Mouse (Mus musculus): ENCODE measurements at regions not wholly inside any gene's neighbourhood (a gene's known extent, or its start where the extent isn't known, plus 50 kb on each side); places are given as distances from the start of the nearest gene placed in this dataset.

DNA sequence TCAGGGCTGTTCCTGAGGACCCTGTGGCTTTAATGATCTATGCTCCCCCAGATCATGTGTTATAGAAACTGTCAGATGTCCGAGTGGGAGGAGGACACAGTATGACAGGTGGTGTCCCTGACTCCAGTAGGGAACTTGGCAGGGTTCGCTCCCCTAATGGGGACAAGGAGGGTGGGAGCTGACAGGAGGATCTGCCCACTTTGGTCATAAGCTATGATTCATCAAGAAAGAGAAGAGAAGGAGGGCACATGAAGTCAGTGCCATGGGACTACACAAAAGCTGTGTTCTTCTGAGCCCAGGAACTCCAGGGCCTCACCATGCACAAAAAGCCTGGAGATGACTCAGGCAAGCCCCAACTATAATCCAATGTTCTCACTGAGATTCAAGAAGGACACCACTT is 162.2 kb upstream of the Brinp1 start:
- H3K27me3 ChIP-seq (ENCODE audit: control insufficient read depth, insufficient read depth, low read length) = no peaks in the 10 kb centered on the region
- H3K4me2 ChIP-seq (replicated peaks) = no peak overlapping the region
- no peaks in the 10 kb centered on the region for H3K36me3 ChIP-seq (replicated peaks; ENCODE audit: control insufficient read depth, insufficient read depth)
- H3K4me1 ChIP-seq (replicated peaks; ENCODE audit: control insufficient read depth, insufficient read depth, low read length) = no peaks in the 10 kb centered on the region
- H3K9me3 ChIP-seq (ENCODE audit: control insufficient read depth, low read length) = no peaks in the 10 kb centered on the region
- no peak overlapping the region for H3K4me3 ChIP-seq (replicated peaks; ENCODE audit: low read length)
- no peak overlapping the region for H3K9ac ChIP-seq
- no peak overlapping the region for H3K27ac ChIP-seq
- WGBS = 79% methylated on average over 2 of the region's 2 CpGs
- no peak for DNase-seq (ENCODE audit: low spot score)
- no peak for ATAC-seq (ENCODE audit: low FRiP score)

DNA sequence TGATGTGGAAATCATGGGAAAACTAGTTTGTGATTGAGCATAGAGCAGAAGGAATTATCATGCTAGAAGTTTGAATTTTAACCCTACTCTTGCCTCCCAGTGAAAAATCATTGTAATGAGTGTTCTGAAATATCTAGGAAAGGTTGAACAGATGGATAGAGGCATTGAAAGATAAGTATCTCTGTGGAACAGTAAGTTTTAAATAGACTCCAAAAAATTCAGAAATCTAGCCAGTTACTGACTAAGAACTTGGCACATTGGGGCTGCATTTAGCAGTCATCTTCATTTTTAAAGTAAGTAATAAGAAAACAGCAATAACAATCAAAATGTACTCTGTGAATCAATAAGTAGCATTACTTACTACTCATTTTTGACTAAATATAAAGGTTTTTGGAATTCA is 151.0 kb upstream of the Brinp1 start:
- ATAC-seq (ENCODE audit: low FRiP score) (no peak), DNase-seq (ENCODE audit: low spot score) (no peak)
- H3K9ac ChIP-seq = no peak overlapping the region
- H3K4me1 ChIP-seq (replicated peaks; ENCODE audit: control insufficient read depth, insufficient read depth, low read length) = no peaks in the 10 kb centered on the region
- no peak overlapping the region for H3K27ac ChIP-seq
- no peaks in the 10 kb centered on the region for H3K36me3 ChIP-seq (replicated peaks; ENCODE audit: control insufficient read depth, insufficient read depth)
- no peak overlapping the region for H3K4me2 ChIP-seq (replicated peaks)
- H3K27me3 ChIP-seq (ENCODE audit: control insufficient read depth, insufficient read depth, low read length) = no peaks in the 10 kb centered on the region
- H3K4me3 ChIP-seq (replicated peaks; ENCODE audit: low read length) = no peak overlapping the region
- no peaks in the 10 kb centered on the region for H3K9me3 ChIP-seq (ENCODE audit: control insufficient read depth, low read length)

DNA sequence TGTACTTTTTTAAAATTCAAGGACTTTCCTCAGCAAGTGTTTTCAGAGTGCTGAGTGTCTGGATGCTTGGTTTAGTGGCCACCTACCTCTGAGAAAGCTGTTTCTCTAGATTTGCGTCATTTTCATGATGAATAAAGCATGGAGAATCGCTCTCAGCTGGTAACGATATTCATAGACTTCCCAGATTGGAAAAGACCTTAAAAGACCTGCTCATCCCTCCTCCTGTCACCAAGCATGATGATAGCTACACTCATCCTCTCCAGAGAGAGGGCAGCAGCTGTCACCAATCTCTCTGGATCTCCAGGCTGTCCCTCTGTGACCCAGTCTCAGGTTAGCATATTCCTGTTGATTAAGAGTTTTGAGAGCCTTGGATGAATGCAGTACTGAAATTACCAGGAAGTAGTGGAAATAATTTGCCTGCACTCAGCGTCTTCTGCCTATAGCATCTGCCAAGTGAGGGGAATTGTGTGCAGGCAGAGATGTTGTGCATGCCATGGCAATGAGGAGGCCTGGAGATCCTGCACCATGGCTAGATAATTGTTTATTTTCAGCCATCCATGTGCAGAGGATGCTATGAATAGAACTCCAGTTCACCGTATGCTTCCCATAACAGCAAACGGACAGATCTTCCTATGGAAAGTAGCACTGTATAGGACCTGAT is 141.7 kb upstream of the Brinp1 start:
- no peaks in the 10 kb centered on the region for H3K4me1 ChIP-seq (replicated peaks; ENCODE audit: control insufficient read depth, insufficient read depth, low read length)
- H3K4me3 ChIP-seq (replicated peaks; ENCODE audit: low read length) = no peak overlapping the region
- ATAC-seq (ENCODE audit: low FRiP score) = no peak
- H3K27me3 ChIP-seq (ENCODE audit: control insufficient read depth, insufficient read depth, low read length) = no peaks in the 10 kb centered on the region
- H3K9ac ChIP-seq = no peak overlapping the region
- H3K36me3 ChIP-seq (replicated peaks; ENCODE audit: control insufficient read depth, insufficient read depth) = no peaks in the 10 kb centered on the region
- H3K9me3 ChIP-seq (ENCODE audit: control insufficient read depth, low read length) = no peaks in the 10 kb centered on the region
- no peak overlapping the region for H3K27ac ChIP-seq
- 86% methylated on average over 6 of the region's 6 CpGs for WGBS
- no peak for DNase-seq (ENCODE audit: low spot score)
- no peak overlapping the region for H3K4me2 ChIP-seq (replicated peaks)

DNA sequence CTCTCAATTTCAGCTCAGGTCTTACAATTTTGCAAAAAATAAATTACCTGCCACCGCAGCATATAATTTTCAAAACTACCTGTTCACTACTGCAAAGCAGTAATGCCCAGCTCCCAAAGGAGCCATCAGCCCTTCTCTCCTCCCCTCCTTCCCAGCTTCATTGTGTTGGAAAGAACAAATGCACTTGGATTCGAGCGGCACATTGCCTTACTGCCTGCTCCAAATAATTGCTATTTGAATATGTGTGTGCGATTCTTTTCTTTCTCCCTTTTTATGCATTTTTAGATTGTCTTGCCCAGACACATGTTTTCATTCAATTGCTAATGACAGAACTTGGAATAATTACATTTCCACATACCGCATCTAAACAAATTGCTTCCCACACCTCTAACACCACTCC is 123.9 kb upstream of the Brinp1 start:
- Histone ChIP-seq H3K4me1 (replicated peaks; ENCODE audit: control insufficient read depth, insufficient read depth, low read length) (no peaks in the 10 kb centered on the region), H3K9me3 (ENCODE audit: control insufficient read depth, low read length) (no peaks in the 10 kb centered on the region), H3K9ac (no peak overlapping the region), H3K36me3 (replicated peaks; ENCODE audit: control insufficient read depth, insufficient read depth) (no peaks in the 10 kb centered on the region), H3K27me3 (ENCODE audit: control insufficient read depth, insufficient read depth, low read length) (no peaks in the 10 kb centered on the region), H3K4me2 (replicated peaks) (no peak overlapping the region), H3K4me3 (replicated peaks; ENCODE audit: low read length) (no peak overlapping the region), H3K27ac (no peak overlapping the region)
- WGBS = 73% methylated on average over 5 of the region's 5 CpGs
- no peak for DNase-seq (ENCODE audit: low spot score)
- no peak for ATAC-seq (ENCODE audit: low FRiP score)

DNA sequence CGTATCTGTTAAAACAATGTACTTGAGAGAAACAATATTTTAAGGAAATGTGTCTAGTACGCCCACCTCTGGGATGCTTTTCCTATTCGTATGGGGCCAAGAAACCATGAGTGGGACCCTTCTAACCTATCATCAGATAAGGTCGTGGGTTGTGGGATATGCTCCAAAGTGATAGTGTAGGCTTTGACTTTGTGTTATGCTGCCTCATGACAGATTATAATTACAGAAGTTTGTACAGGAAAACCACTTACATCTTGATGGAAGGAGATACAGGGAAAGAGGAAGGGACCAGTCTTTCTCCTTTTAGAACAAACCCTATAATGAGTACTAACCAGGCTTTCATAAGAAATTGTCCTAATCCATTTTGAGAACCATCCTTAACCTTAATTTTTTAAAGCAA is 123.1 kb upstream of the Brinp1 start:
- Histone ChIP-seq H3K9me3 (ENCODE audit: control insufficient read depth, low read length) (no peaks in the 10 kb centered on the region), H3K4me3 (replicated peaks; ENCODE audit: low read length) (no peak overlapping the region), H3K36me3 (replicated peaks; ENCODE audit: control insufficient read depth, insufficient read depth) (no peaks in the 10 kb centered on the region), H3K4me2 (replicated peaks) (no peak overlapping the region), H3K27ac (no peak overlapping the region), H3K4me1 (replicated peaks; ENCODE audit: control insufficient read depth, insufficient read depth, low read length) (no peaks in the 10 kb centered on the region), H3K27me3 (ENCODE audit: control insufficient read depth, insufficient read depth, low read length) (no peaks in the 10 kb centered on the region), H3K9ac (no peak overlapping the region)
- 92% methylated on average over 4 of the region's 4 CpGs for WGBS
- DNase-seq (ENCODE audit: low spot score) = no peak
- ATAC-seq (ENCODE audit: low FRiP score) = no peak

DNA sequence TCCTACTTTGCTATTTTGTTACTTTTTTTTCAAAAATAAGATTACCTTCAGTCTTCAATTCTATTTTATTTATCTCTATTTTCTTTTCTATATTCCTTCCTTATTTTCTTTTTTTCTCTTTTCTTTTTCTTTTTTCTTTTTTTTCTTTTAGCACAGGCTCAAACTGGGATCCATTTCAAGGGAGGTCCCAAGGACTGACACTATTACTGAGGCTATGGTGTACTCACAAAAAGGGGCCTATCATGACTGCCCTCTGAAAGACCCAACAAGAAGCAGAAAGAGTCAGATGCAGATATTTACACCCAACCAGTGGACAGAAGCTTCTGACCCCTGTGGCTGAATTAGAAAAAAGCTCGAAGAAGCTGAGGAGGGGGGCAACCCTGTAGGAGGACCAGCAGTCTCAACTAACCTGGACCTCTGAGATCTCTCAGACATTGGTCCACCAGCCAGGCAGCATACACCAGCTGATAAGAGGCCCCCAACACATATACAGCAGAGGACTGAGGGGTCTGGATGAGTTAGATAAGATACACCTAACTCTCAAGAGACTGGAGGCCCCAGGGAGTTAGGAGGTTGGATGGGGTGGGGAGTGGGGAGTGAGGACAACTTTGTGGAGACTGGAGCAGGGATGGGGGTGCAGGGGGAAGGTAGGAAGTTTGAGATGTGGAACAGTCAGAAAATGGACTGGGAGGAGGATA is 85.6 kb upstream of the Brinp1 start:
- Histone ChIP-seq H3K9ac (no peak overlapping the region), H3K36me3 (replicated peaks; ENCODE audit: control insufficient read depth, insufficient read depth) (no peaks in the 10 kb centered on the region), H3K4me3 (replicated peaks; ENCODE audit: low read length) (no peak overlapping the region), H3K27ac (no peak overlapping the region), H3K4me2 (replicated peaks) (no peak overlapping the region), H3K9me3 (ENCODE audit: control insufficient read depth, low read length) (no peaks in the 10 kb centered on the region), H3K27me3 (ENCODE audit: control insufficient read depth, insufficient read depth, low read length) (no peaks in the 10 kb centered on the region), H3K4me1 (replicated peaks; ENCODE audit: control insufficient read depth, insufficient read depth, low read length) (no peaks in the 10 kb centered on the region)
- no peak for DNase-seq (ENCODE audit: low spot score)
- 66% methylated on average over 1 of the region's 1 CpGs for WGBS
- no peak for ATAC-seq (ENCODE audit: low FRiP score)

DNA sequence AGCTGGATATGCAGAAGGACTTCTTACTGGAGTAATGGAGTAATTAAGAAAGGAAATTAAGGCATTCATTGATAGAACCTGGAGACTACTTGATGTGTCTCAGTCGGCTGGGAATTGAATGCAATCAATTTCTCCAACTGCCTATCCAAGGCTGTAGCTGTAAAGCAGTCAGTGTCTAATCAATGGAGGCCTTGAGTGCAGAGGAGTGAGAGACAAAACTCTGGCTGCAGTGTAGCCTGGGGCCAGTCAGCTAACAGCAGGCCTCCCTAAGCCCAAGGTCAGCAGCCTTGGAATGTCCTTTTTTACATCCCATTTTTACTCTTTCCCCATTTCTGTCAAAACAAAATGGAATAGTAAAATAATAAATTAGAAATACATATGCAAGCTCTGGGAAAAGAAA is 80.0 kb upstream of the Brinp1 start:
- Histone ChIP-seq H3K4me3 (replicated peaks; ENCODE audit: low read length) (no peak overlapping the region), H3K4me2 (replicated peaks) (no peak overlapping the region), H3K27me3 (ENCODE audit: control insufficient read depth, insufficient read depth, low read length) (no peaks in the 10 kb centered on the region), H3K4me1 (replicated peaks; ENCODE audit: control insufficient read depth, insufficient read depth, low read length) (no peaks in the 10 kb centered on the region), H3K27ac (no peak overlapping the region), H3K9me3 (ENCODE audit: control insufficient read depth, low read length) (no peaks in the 10 kb centered on the region), H3K9ac (no peak overlapping the region), H3K36me3 (replicated peaks; ENCODE audit: control insufficient read depth, insufficient read depth) (no peaks in the 10 kb centered on the region)
- 59% methylated on average over 1 of the region's 1 CpGs for WGBS
- no peak for DNase-seq (ENCODE audit: low spot score)
- ATAC-seq (ENCODE audit: low FRiP score) = 0 out of 2 replicates have a peak, but pooled peaks have one; percentile 34

DNA sequence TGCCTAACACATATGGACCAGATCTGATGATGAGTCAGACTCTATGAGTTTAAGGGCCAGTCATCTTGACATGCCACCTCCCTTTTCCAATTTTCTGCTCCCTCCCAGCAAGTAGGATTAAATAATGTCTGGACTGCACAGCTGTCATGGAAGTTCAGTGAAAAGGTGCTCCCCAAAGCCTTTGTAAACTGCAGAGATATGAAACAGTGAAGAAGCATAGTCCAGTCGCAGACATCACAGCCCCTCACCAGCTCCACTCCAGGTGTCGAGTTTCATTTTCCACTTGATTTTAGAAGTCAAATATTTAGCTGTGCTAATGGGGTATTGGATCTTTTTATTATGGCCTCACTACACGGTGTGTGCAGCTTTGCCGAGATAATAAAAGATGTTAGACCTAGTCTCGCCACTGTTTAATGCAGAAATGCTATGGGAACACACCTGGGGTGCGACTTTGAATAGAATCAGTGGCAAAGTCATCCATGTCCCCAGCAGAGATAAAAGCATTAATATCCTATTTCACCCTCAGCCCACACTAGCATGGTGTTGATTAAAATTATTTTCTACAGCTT is 66.0 kb upstream of the Brinp1 start:
- Histone ChIP-seq H3K36me3 (replicated peaks; ENCODE audit: control insufficient read depth, insufficient read depth) (no peaks in the 10 kb centered on the region), H3K27me3 (ENCODE audit: control insufficient read depth, insufficient read depth, low read length) (no peaks in the 10 kb centered on the region), H3K4me3 (replicated peaks; ENCODE audit: low read length) (no peak overlapping the region), H3K27ac (no peak overlapping the region), H3K9me3 (ENCODE audit: control insufficient read depth, low read length) (no peaks in the 10 kb centered on the region), H3K4me2 (replicated peaks) (no peak overlapping the region), H3K4me1 (replicated peaks; ENCODE audit: control insufficient read depth, insufficient read depth, low read length) (no peaks in the 10 kb centered on the region), H3K9ac (no peak overlapping the region)
- ATAC-seq (ENCODE audit: low FRiP score) (no peak), DNase-seq (ENCODE audit: low spot score) (no peak)
- WGBS = 78% methylated on average over 6 of the region's 6 CpGs

DNA sequence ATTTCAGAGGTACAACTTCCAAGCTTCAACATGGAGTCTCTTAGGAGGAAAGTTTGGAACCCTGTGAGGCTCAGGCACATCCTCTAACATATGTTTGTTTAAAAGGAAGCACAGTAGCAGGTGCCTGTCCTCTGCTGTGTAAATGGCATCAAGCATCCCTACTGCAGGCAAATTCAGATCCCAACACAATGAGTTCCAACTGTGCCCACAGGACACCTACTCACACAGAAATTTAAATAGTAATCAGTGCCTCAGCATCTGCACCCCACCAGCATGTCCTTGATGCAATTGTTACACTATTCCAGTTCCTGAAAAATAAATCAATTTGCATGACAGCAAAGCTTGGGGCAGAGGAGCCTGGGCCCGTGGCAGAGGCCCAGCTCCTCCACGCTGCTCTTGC is 61.2 kb upstream of the Brinp1 start:
- H3K27me3 ChIP-seq (ENCODE audit: control insufficient read depth, insufficient read depth, low read length) = no peaks in the 10 kb centered on the region
- DNase-seq (ENCODE audit: low spot score) (no peak), ATAC-seq (ENCODE audit: low FRiP score) (no peak)
- no peak overlapping the region for H3K4me2 ChIP-seq (replicated peaks)
- H3K9ac ChIP-seq = no peak overlapping the region
- H3K36me3 ChIP-seq (replicated peaks; ENCODE audit: control insufficient read depth, insufficient read depth) = no peaks in the 10 kb centered on the region
- 34% methylated on average over 2 of the region's 2 CpGs for WGBS
- H3K4me1 ChIP-seq (replicated peaks; ENCODE audit: control insufficient read depth, insufficient read depth, low read length) = no peaks in the 10 kb centered on the region
- H3K27ac ChIP-seq = no peak overlapping the region
- H3K9me3 ChIP-seq (ENCODE audit: control insufficient read depth, low read length) = no peaks in the 10 kb centered on the region
- no peak overlapping the region for H3K4me3 ChIP-seq (replicated peaks; ENCODE audit: low read length)
